Mouse (Mus musculus) bone marrow macrophage, adult 2 months (primary cell): Measurements from ENCODE around the gene Sertad2.

Experiments used
- CTCF ChIP-seq: IDR thresholded peaks from 2 replicates; pipeline ENCODE4 v1.5.1; 2012; ENCODE audit warnings: low read depth, mild to moderate bottlenecking, low read length, moderate library complexity
- POLR2A ChIP-seq: IDR thresholded peaks from 2 replicates; pipeline ENCODE4 v1.6.1; 2012; ENCODE audit warnings: mild to moderate bottlenecking, low read depth, low read length, borderline replicate concordance

GRCm38 (mm10) chr11:20646986-20647726, 104.1 kb downstream of the Sertad2 start:
- TF ChIP-seq CTCF: no peak
- TF ChIP-seq POLR2A: no peak
